Mouse (Mus musculus): ENCODE results near the gene Mex3a.
"Not testable (repeated sequence)": the region's sequence is repeated elsewhere in the genome, so short reads cannot be mapped to it uniquely, and the experiment has no call there.

Gene Mex3a

GRCm38 (mm10) chr3:88572835-88573234 is 40.6 kb downstream of the Mex3a start:
- DNase-seq = no peak

DNA sequence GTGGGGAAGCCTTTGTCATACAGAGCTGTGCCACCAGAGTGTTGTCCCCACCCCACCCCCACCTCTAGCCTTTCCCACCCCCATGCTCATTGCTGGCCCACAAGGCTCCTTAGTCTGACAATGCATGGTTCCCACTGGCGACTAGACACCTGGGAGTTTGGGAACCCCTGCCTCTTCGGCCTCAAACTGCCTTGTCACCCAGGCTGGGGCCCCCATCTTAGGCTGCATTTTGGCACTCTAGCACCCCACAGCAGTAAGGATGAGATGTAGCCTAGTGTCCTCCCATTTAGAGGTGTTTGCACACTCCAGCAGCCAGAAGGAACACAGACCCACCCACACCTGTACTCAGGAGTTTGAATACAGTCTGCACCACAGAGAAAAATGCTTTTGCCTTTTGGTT is 41.6 kb downstream of the Mex3a start:
- DNase-seq = no peak

DNA sequence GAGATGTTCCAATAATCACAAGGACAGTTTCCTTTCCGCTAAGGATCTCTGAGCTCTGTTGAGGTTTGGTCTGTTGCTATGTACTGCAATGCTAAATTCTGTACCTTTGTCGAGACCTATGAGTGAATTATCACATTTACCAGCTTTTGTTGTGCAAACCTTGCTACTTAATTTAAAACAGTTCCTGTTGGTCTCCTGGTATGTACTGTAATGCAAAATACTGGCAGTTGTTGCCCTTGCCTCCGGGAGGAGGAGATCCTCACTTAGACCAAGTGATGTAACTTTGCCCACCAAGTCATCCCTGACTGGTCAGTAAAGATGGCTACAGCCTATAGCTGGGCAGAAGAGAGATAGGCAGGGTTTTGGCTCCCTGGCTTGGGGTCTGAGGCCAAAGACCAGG is 43.3 kb downstream of the Mex3a start, which contains the start of gene Ssr2:
TSS of gene Ssr2 (plus strand) at position 337 of the 400 bp plus-strand sequence.
- DNase-seq = no peak

DNA sequence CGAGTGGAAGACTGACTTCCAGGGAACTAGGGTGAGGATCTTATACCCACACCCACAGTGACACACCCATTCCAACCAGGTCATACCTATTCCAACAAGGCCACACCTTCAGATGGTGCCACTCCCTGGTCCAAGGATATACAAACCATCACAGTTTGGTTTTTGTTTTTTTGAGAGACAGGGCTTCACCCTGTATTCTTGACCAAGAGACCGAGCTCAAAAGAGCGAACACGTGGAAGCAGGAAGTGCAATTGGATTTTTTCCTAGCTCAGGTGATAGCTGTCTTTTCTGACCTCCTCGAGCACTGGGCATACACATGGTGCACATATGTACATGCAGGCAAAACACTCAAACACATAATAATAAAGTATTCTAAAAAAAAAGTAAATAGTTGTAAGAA is 45.7 kb downstream of the Mex3a start:
- DNase-seq = not testable (repeated sequence)

DNA sequence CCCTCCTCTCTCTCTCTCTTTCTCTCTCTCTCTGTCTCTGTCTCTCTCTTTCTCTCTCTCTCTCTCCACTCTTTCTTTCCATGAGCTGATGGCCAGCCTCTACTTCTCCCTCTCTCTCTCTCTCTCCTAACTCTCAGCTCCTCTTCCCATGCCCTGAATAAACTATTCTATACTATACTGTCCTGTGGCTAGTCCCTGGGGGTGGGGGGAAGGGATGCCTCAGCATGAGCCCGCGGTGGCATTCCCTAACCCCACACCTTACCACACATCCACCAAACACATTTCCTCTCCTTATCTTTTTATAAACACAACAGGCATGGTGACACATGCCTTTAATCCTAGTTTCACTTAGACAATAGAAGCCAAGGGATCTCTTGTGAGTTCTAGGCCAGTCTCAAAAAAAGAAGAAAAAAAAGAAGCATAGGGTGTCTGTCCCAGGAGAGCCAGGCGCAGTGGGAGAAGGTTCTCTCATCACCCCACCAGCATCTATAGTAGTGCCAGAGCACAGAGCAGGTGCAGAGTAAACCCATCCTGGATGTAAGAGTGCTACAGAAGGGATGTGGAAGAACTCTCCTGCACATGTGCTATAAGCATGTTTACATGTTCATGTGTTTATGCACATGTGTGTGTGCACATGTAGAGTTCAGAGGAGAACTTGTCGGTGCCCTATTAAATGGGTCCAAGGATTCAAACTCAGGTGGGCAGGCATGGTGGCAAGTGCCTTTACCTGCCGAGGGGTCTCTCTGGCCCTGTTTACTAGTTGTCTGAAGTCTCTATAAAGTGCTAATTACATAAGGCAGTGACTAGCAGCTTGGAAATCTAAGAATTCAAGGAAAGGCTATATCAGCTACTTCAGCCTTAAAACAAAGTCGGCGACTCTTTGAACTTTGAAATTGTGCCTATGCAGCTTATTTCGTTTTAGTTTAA is 46.6 kb downstream of the Mex3a start:
- no peak for DNase-seq

- DNase-seq = peak; percentile 72
These were observed 47.4 kb downstream of the Mex3a start for GRCm38 (mm10) chr3:88579454-88580117.

DNA sequence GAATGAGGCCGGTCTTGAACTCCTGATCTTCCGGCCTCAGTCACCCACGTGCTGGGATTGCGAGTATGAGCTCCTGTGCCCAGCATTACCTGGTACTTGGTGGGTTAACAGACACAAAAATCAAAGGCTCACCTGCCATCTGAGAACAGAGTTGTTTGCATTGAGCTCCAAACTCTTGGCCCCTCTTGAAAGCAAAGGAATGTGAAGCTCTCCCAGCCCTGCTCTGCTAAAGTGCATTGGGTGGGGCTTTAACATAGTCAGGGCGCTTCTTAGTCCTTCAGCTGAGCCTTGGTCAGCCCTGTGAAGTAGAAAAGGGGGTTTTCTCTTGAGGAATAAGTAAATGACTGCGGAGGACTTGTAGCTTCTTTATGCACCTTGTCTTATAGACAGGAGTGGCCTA is 53.6 kb downstream of the Mex3a start:
- DNase-seq = no peak

DNA sequence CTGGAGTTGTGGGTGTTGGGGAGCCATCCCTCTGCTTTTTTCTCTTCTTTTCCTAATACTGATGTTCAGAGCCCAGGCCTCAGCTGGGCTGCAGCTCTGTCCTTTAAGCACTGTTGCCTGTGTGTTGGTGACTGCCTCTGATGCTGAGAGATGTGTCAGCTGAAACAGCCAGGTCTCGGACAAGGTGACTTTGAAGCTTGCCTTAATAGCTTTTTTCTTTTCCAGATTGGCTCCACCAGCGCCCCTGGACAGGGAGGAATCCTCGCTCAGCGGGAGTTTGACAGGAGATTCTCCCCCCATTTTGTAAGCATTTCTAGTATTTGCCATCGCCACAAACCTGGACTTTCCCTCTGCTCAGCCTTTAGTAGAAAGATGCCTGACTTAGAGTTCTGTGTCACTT is 54.4 kb downstream of the Mex3a start:
- no peak for DNase-seq

- DNase-seq = no peak
These were observed 58.1 kb downstream of the Mex3a start for GRCm38 (mm10) chr3:88590246-88590645.
